8 mouse cellular contexts compared by ENCODE assay signal in the genomic region with DNA sequence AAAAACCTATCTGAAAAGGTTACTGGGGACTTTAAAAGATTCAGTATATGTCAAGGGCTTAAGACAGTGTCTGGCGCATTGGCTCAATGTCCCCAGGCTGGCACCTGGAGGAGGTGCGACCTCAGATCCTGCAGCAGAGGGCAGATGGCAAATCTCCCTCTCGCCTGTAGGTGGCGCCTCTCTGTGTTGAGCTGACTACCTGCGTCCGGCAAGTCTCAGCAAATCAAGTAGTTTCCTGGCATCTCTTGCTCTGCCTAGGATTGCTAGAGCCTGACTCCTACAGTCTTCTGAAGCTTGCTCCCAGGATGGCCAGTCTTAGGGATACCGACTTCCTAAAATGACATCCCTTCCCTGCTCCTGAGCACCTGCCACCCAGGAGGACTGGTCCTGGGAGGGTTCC. TPM values are rescaled to one million over a fixed set of nuclear protein-coding genes. Genes with fewer than 3 reads are reported as not detected.
DNase-seq lines count a peak whose midpoint lies in the region; ATAC-seq and TF ChIP-seq lines count a peak whose summit lies in the region.

No protein-coding gene starts in this region.

- peaks cover 18% of the 10 kb centered on the region for H3K27me3 ChIP-seq in midbrain, embryonic 10.5 days (ENCODE audit: low read depth, poor library complexity, severe bottlenecking)
- H3K27me3 ChIP-seq in midbrain, embryonic 16.5 days (ENCODE audit: control insufficient read depth, insufficient read depth, low read depth, low read length) = no peaks in the 10 kb centered on the region; the same call in 1 of the 2 replicates
- H3K27me3 ChIP-seq in kidney, embryonic 16.5 days (ENCODE audit: insufficient read depth, low read length) = no peaks in the 10 kb centered on the region

- H3K4me1 ChIP-seq in midbrain, embryonic 10.5 days = peaks cover 8% of the 10 kb centered on the region
- H3K4me1 ChIP-seq in midbrain, embryonic 16.5 days (ENCODE audit: control insufficient read depth, insufficient read depth, low read length) = peaks cover 9% of the 10 kb centered on the region; the same call in 1 of the 2 replicates
- no peaks in the 10 kb centered on the region for H3K4me1 ChIP-seq in embryonic fibroblast, embryonic 13.5 days (ENCODE audit: control insufficient read depth, insufficient read depth, low read length)
- peaks cover 19% of the 10 kb centered on the region for H3K4me1 ChIP-seq in kidney, embryonic 16.5 days (ENCODE audit: insufficient read depth, low read length)

- no peak for ATAC-seq in midbrain, embryonic 16.5 days
- 0 out of 2 replicates have a peak, but pooled peaks have one; percentile 27 for ATAC-seq in kidney, embryonic 16.5 days (ENCODE audit: low FRiP score, low TSS enrichment)

- no peaks in the 10 kb centered on the region for H3K9me3 ChIP-seq in midbrain, embryonic 10.5 days (replicated peaks)
- H3K9me3 ChIP-seq in midbrain, embryonic 16.5 days (replicated peaks; ENCODE audit: control insufficient read depth, low read length, poor library complexity, severe bottlenecking) = no peaks in the 10 kb centered on the region
- no peaks in the 10 kb centered on the region for H3K9me3 ChIP-seq in kidney, embryonic 16.5 days (ENCODE audit: low read length)

- TF ChIP-seq CTCF in embryonic fibroblast, embryonic 13.5 days (IDR thresholded peaks at IDR 0.05; ENCODE audit: borderline replicate concordance, insufficient read depth, low read length) = peak; percentile 85

- WGBS in midbrain, embryonic 10.5 days = 7% methylated on average over 7 of the region's 7 CpGs
- WGBS in midbrain, embryonic 16.5 days = 6% methylated on average over 7 of the region's 7 CpGs
- WGBS in kidney, embryonic 16.5 days = 6% methylated on average over 7 of the region's 7 CpGs

- no peak overlapping the region for H3K9ac ChIP-seq in midbrain, embryonic 16.5 days (ENCODE audit: low read depth, low read length)
- no peak overlapping the region for H3K9ac ChIP-seq in kidney, embryonic 16.5 days (replicated peaks; ENCODE audit: low read length)

- H3K27ac ChIP-seq in midbrain, embryonic 10.5 days (replicated peaks) = no peak overlapping the region
- H3K27ac ChIP-seq in midbrain, embryonic 16.5 days (ENCODE audit: low read length) = no peak overlapping the region
- no peak overlapping the region for H3K27ac ChIP-seq in embryonic fibroblast, embryonic 13.5 days (ENCODE audit: insufficient read depth, low read length)
- no peak overlapping the region for H3K27ac ChIP-seq in kidney, embryonic 16.5 days (ENCODE audit: low read length)

- no peak for TF ChIP-seq POLR2A in embryonic fibroblast, embryonic 13.5 days (IDR thresholded peaks at IDR 0.05; ENCODE audit: low read depth, low read length)

- H3K36me3 ChIP-seq in midbrain, embryonic 10.5 days = no peaks in the 10 kb centered on the region
- H3K36me3 ChIP-seq in midbrain, embryonic 16.5 days (ENCODE audit: control insufficient read depth, insufficient read depth, low read length) = no peaks in the 10 kb centered on the region
- H3K36me3 ChIP-seq in kidney, embryonic 16.5 days (ENCODE audit: insufficient read depth, low read length) = no peaks in the 10 kb centered on the region

- DNase-seq in midbrain, embryonic 10.5 days (ENCODE audit: low spot score) = peak; percentile 59
- peak; percentile 69 for DNase-seq in adrenal gland, postnatal 25 days
- DNase-seq in lung, postnatal 10 days = peak; percentile 69
- peak; percentile 19 for DNase-seq in skeletal muscle tissue, adult 2 months (ENCODE audit: low read depth, low spot score)
- no peak for DNase-seq in Muller cell, postnatal 12 days (ENCODE audit: inconsistent ontology term)

- no peak overlapping the region for H3K4me2 ChIP-seq in midbrain, embryonic 16.5 days (ENCODE audit: low read length)
- no peak overlapping the region for H3K4me2 ChIP-seq in kidney, embryonic 16.5 days (replicated peaks; ENCODE audit: low read depth, low read length)

- H3K4me3 ChIP-seq in midbrain, embryonic 10.5 days = no peak overlapping the region
- H3K4me3 ChIP-seq in midbrain, embryonic 16.5 days (ENCODE audit: low read depth, low read length) = no peak overlapping the region
- H3K4me3 ChIP-seq in embryonic fibroblast, embryonic 13.5 days (ENCODE audit: insufficient read depth, low read length) = no peak overlapping the region
- H3K4me3 ChIP-seq in kidney, embryonic 16.5 days (ENCODE audit: low read length) = no peak overlapping the region

RNA-seq across cellular contexts. Expression of gene Skap1, which starts 25.6 kb away (rescaled TPM):
- 1.4 and 1.8 TPM in 2 replicates for polyA plus RNA-seq in midbrain, embryonic 10.5 days (2016; fragmentation: Nextera tagmentation; extraction: Ambion mirVana)
- 3.6 and 4.9 TPM in 2 replicates for polyA plus RNA-seq in midbrain, embryonic 16.5 days (2015; fragmentation: Nextera tagmentation; extraction: Ambion mirVana)
- 6.7 and 7.4 TPM in 2 replicates for total RNA-seq in adrenal gland, postnatal 25 days (2021)
- polyA plus RNA-seq in embryonic fibroblast, embryonic 13.5 days (2011; ENCODE audit: insufficient read length, low read depth, missing spikeins) = 0.47 TPM in 1 of 2 replicates, not detected in the other
- polyA plus RNA-seq in kidney, embryonic 16.5 days (2015; fragmentation: Nextera tagmentation; extraction: Ambion mirVana) = 10.1 and 12.3 TPM in 2 replicates
